Mouse (Mus musculus) CH12.LX (cell line): ENCODE measurements at regions not wholly inside any gene's neighbourhood (a gene's known extent, or its start where the extent isn't known, plus 50 kb on each side); places are given as distances from the start of the nearest gene placed in this dataset.
A peak's percentile ranks its signal among the peaks of the same experiment; 100 is the strongest.

Experiments
- DNase-seq: peaks from one replicate; pipeline ENCODE4 v3.0.0-alpha.2; 2013; ENCODE audit errors: extremely low read depth
- H3K27ac ChIP-seq: 2 replicates; pipeline ENCODE4 v1.5.1; 2012; ENCODE audit warnings: low read depth, mild to moderate bottlenecking, control low read depth, moderate library complexity; ENCODE audit not compliant: insufficient read depth
- H3K27me3 ChIP-seq: replicated peaks from 2 replicates; pipeline ENCODE3; 2012; ENCODE audit warnings: inconsistent platforms
- H3K36me3 ChIP-seq, 2 experiments: replicated peaks in 1 of 2; 2 replicates each; pipeline versions ENCODE3 to v1.6.1; 2012; ENCODE audit warnings: inconsistent platforms in 1 of 2, low read length in 1 of 2, mild to moderate bottlenecking in 1 of 2, mixed read lengths in 1 of 2, moderate library complexity in 1 of 2; ENCODE audit not compliant: control insufficient read depth in 1 of 2, insufficient read depth in 1 of 2
- H3K4me1 ChIP-seq, 2 experiments: 2 replicates each; pipeline ENCODE4 v1.6.1; 2012; ENCODE audit warnings: inconsistent platforms in 1 of 2, moderate library complexity in 1 of 2; ENCODE audit not compliant: insufficient read depth in 2 of 2, control insufficient read depth in 1 of 2
- H3K4me2 ChIP-seq: 2 replicates; pipeline ENCODE4 v1.6.1; 2012; ENCODE audit warnings: low read depth, mild to moderate bottlenecking, control low read depth; ENCODE audit not compliant: poor library complexity, insufficient read depth, severe bottlenecking
- H3K4me3 ChIP-seq, 3 experiments: fragments of 150-350 bp in 1 of 3; sonication (generic) in 1 of 3; replicated peaks in 1 of 3; 2 replicates each; pipeline versions ENCODE3 to v1.5.1; 2011 to 2012; ENCODE audit warnings: low read depth in 2 of 3, low read length in 2 of 3, mild to moderate bottlenecking in 2 of 3, moderate library complexity in 2 of 3, control low read depth in 1 of 3, improper control_type of control experiment in 1 of 3, inconsistent platforms in 1 of 3, mixed read lengths in 1 of 3; ENCODE audit not compliant: poor library complexity in 1 of 3
- H3K79me2 ChIP-seq: replicated peaks from 2 replicates; pipeline ENCODE4 v1.6.1; 2012; ENCODE audit warnings: mild to moderate bottlenecking, moderate library complexity; ENCODE audit not compliant: control insufficient read depth, poor library complexity, insufficient read depth, severe bottlenecking; ENCODE audit errors: extremely low read depth
- H3K9ac ChIP-seq: 2 replicates; pipeline ENCODE4 v1.6.1; 2012; ENCODE audit warnings: low read depth, mild to moderate bottlenecking, control low read depth, moderate library complexity; ENCODE audit not compliant: insufficient read depth
- H3K9me3 ChIP-seq: replicated peaks from 2 replicates; pipeline ENCODE3; 2012; ENCODE audit warnings: low read length, inconsistent platforms, mixed read lengths
- BHLHE40 ChIP-seq: IDR thresholded peaks from 2 replicates; pipeline ENCODE4 v1.6.1; 2011; ENCODE audit warnings: mild to moderate bottlenecking, low read depth, low read length, improper control_type of control experiment
- CHD1 ChIP-seq: IDR thresholded peaks from 2 replicates; pipeline ENCODE4 v1.6.1; 2012; ENCODE audit warnings: low read depth, low read length, improper control_type of control experiment, inconsistent platforms
- CHD2 ChIP-seq: IDR thresholded peaks from 2 replicates; pipeline ENCODE4 v1.6.1; 2011; ENCODE audit warnings: low read length, improper control_type of control experiment
- CTCF ChIP-seq, 2 experiments: IDR thresholded peaks in 1 of 2; conservative IDR thresholded peaks in 1 of 2; 2 replicates each; pipeline ENCODE4 v1.5.1; 2011 to 2012; ENCODE audit warnings: low read depth in 2 of 2, low read length in 2 of 2, improper control_type of control experiment in 1 of 2, inconsistent platforms in 1 of 2, mild to moderate bottlenecking in 1 of 2, moderate library complexity in 1 of 2
- E2F4 ChIP-seq: IDR thresholded peaks from 2 replicates; pipeline ENCODE4 v1.6.1; 2011; ENCODE audit warnings: low read depth, low read length, improper control_type of control experiment; ENCODE audit not compliant: insufficient replicate concordance
- EP300 ChIP-seq: IDR thresholded peaks from 2 replicates; pipeline ENCODE4 v1.6.1; 2011; ENCODE audit warnings: low read length, improper control_type of control experiment
- ETS1 ChIP-seq: conservative IDR thresholded peaks from 2 replicates; pipeline ENCODE4 v1.6.1; 2012; ENCODE audit warnings: low read depth, mild to moderate bottlenecking, inconsistent platforms, low read length, improper control_type of control experiment, moderate library complexity
- GABPA ChIP-seq: IDR thresholded peaks from 2 replicates; pipeline ENCODE4 v1.6.1; 2012; ENCODE audit warnings: low read depth, low read length, improper control_type of control experiment, inconsistent platforms; ENCODE audit not compliant: insufficient replicate concordance
- HCFC1 ChIP-seq: IDR thresholded peaks from 2 replicates; pipeline ENCODE4 v1.6.1; 2012; ENCODE audit warnings: low read depth, mild to moderate bottlenecking, inconsistent platforms, low read length, improper control_type of control experiment
- IRF4 ChIP-seq: IDR thresholded peaks from 2 replicates; pipeline ENCODE4 v1.6.1; 2014; ENCODE audit warnings: low read depth, mild to moderate bottlenecking, inconsistent platforms, low read length, improper control_type of control experiment
- KAT2A ChIP-seq: IDR thresholded peaks from 2 replicates; pipeline ENCODE4 v1.6.1; 2012; ENCODE audit warnings: low read length, improper control_type of control experiment, inconsistent platforms; ENCODE audit not compliant: insufficient replicate concordance
- MAFK ChIP-seq: IDR thresholded peaks from 2 replicates; pipeline ENCODE4 v1.6.1; 2011; ENCODE audit warnings: low read length, improper control_type of control experiment; ENCODE audit not compliant: insufficient replicate concordance
- MAZ ChIP-seq: IDR thresholded peaks from 2 replicates; pipeline ENCODE4 v1.6.1; 2012; ENCODE audit warnings: low read depth, mild to moderate bottlenecking, inconsistent platforms, low read length, improper control_type of control experiment, moderate library complexity
- MEF2A ChIP-seq: IDR thresholded peaks from 2 replicates; pipeline ENCODE4 v1.6.1; 2014; ENCODE audit warnings: low read depth, mild to moderate bottlenecking, inconsistent platforms, low read length, improper control_type of control experiment, borderline replicate concordance
- MXI1 ChIP-seq: IDR thresholded peaks from 2 replicates; pipeline ENCODE4 v1.6.1; 2011; ENCODE audit warnings: mild to moderate bottlenecking, low read depth, low read length, improper control_type of control experiment
- MYC ChIP-seq: IDR thresholded peaks from 2 replicates; pipeline ENCODE4 v1.6.1; 2011; ENCODE audit warnings: low read depth, mild to moderate bottlenecking, improper control_type of control experiment, low read length
- NELFE ChIP-seq: IDR thresholded peaks from 2 replicates; pipeline ENCODE4 v1.6.1; 2011; ENCODE audit warnings: low read depth, low read length, improper control_type of control experiment
- NRF1 ChIP-seq: IDR thresholded peaks from 2 replicates; pipeline ENCODE4 v1.6.1; 2014; ENCODE audit warnings: low read depth, mild to moderate bottlenecking, inconsistent platforms, low read length, improper control_type of control experiment, moderate library complexity
- PAX5 ChIP-seq: IDR thresholded peaks from 2 replicates; pipeline ENCODE4 v1.6.1; 2012; ENCODE audit warnings: low read length, inconsistent platforms, mixed read lengths
- POLR2A ChIP-seq: IDR thresholded peaks from 2 replicates; pipeline ENCODE4 v1.6.1; 2011; ENCODE audit warnings: low read depth, mild to moderate bottlenecking, improper control_type of control experiment, low read length
- RAD21 ChIP-seq: IDR thresholded peaks from 2 replicates; pipeline ENCODE4 v1.6.1; 2011; ENCODE audit warnings: low read depth, mild to moderate bottlenecking, low read length, improper control_type of control experiment, moderate library complexity
- SMC3 ChIP-seq: IDR thresholded peaks from 2 replicates; pipeline ENCODE4 v1.6.1; 2011; ENCODE audit warnings: low read depth, low read length, improper control_type of control experiment
- TCF12 ChIP-seq: IDR thresholded peaks from 2 replicates; pipeline ENCODE4 v1.6.1; 2014; ENCODE audit warnings: low read depth, mild to moderate bottlenecking, inconsistent platforms, low read length, improper control_type of control experiment
- USF1 ChIP-seq: IDR thresholded peaks from 2 replicates; pipeline ENCODE4 v1.6.1; 2014; ENCODE audit warnings: low read depth, mild to moderate bottlenecking, inconsistent platforms, low read length, improper control_type of control experiment
- ZC3H11A ChIP-seq: IDR thresholded peaks from 2 replicates; pipeline ENCODE4 v1.6.1; 2012; ENCODE audit warnings: low read depth, mild to moderate bottlenecking, inconsistent platforms, low read length, improper control_type of control experiment
- ZKSCAN1 ChIP-seq: IDR thresholded peaks from 2 replicates; pipeline ENCODE4 v1.6.1; 2012; ENCODE audit warnings: low read depth, inconsistent platforms, low read length, improper control_type of control experiment, borderline replicate concordance
- dilution Hi-C: fragments of 300-500 bp; cut with MboI; formaldehyde crosslinking; loops from 2 replicates; pipeline ENCODE4 v1.14.3; 2020; ENCODE audit warnings: low sequenced_read_pairs; ENCODE audit not compliant: extremely low pct_unique_long_range_greater_than_20kb, extremely low pct_ligation_motif_present
- in situ Hi-C: fragments of 300-500 bp; cut with MboI; formaldehyde crosslinking; loops from 3 replicates; pipeline ENCODE4 v1.14.3; 2019; ENCODE audit warnings: low sequenced_read_pairs, low pct_ligation_motif_present, low pct_unique_long_range_greater_than_20kb, mixed read lengths

- Histone ChIP-seq H3K27me3 (no peaks in the 10 kb centered on the region), H3K36me3 (no peaks in the 10 kb centered on the region), H3K4me2 (no peak overlapping the region), H3K27ac (no peak overlapping the region), H3K9me3 (no peaks in the 10 kb centered on the region), H3K9ac (no peak overlapping the region), H3K4me1 (no peaks in the 10 kb centered on the region), H3K4me3 (no peak overlapping the region), H3K79me2 (no peaks in the 10 kb centered on the region)
- dilution Hi-C loops: no loop called here
- no peak for DNase-seq
- TF ChIP-seq CHD1 (no peak), NELFE (no peak), ZKSCAN1 (no peak), PAX5 (no peak), USF1 (no peak), CHD2 (no peak), MAZ (no peak), POLR2A (no peak), MEF2A (no peak), GABPA (no peak), RAD21 (no peak), CTCF (conservative IDR thresholded peaks at IDR 0.05 in 1 of 2, IDR thresholded peaks at IDR 0.05 in 1 of 2; ENCODE audit: low read depth in 2 of 2, low read length in 2 of 2) (no peak), TCF12 (no peak), BHLHE40 (no peak)
- in situ Hi-C loops: loop anchor here (5.0 to 25.0 kb wide), 2 partner anchors 122 to 647 kb away; no protein-coding TSS in a partner anchor
These were observed 112.2 kb upstream of the Qrfpr start for GRCm38 (mm10) chr3:36334279-36334678.

- H3K79me2 ChIP-seq: no peaks in the 10 kb centered on the region
- DNase-seq: no peak
- no peak for TF ChIP-seq NELFE
- TF ChIP-seq EP300: peak; percentile 35; the same call in 1 of the 2 replicates
- H3K27ac ChIP-seq: no peak overlapping the region
- no peaks in the 10 kb centered on the region for H3K9me3 ChIP-seq
- H3K9ac ChIP-seq: no peak overlapping the region
- H3K27me3 ChIP-seq: no peaks in the 10 kb centered on the region
- dilution Hi-C loops: no loop called here
- no peak overlapping the region for H3K4me2 ChIP-seq
- no peaks in the 10 kb centered on the region for H3K36me3 ChIP-seq
- no peaks in the 10 kb centered on the region for H3K4me1 ChIP-seq
- no peak overlapping the region for H3K4me3 ChIP-seq
- in situ Hi-C loops: loop anchor here (5.0 to 25.0 kb wide), 2 partner anchors 120 to 645 kb away; no protein-coding TSS in a partner anchor
These were observed 109.9 kb upstream of the Qrfpr start for GRCm38 (mm10) chr3:36332016-36332415.

- Histone ChIP-seq H3K27ac (no peak overlapping the region), H3K9me3 (no peaks in the 10 kb centered on the region), H3K79me2 (no peaks in the 10 kb centered on the region), H3K36me3 (no peaks in the 10 kb centered on the region), H3K9ac (no peak overlapping the region), H3K4me3 (no peak overlapping the region), H3K27me3 (no peaks in the 10 kb centered on the region), H3K4me2 (no peak overlapping the region), H3K4me1 (no peaks in the 10 kb centered on the region)
- peak; percentile 89 for DNase-seq
- in situ Hi-C loops (loop anchor here (5.0 to 25.0 kb wide), 2 partner anchors 118 to 643 kb away; no protein-coding TSS in a partner anchor), dilution Hi-C loops (no loop called here)
- TF ChIP-seq USF1 (no peak), MYC (peak; percentile 98), NRF1 (0 out of 2 replicates have a peak, but pooled peaks have one; percentile 14), RAD21 (peak; percentile 88), MAFK (no peak), E2F4 (no peak), IRF4 (peak; percentile 63), NELFE (peak; percentile 62; the same call in 1 of the 2 replicates), MXI1 (peak; percentile 18; the same call in 1 of the 2 replicates), CTCF (conservative IDR thresholded peaks at IDR 0.05 in 1 of 2, IDR thresholded peaks at IDR 0.05 in 1 of 2; ENCODE audit: low read depth in 2 of 2, low read length in 2 of 2) (peak; percentile 62 to 99), MEF2A (peak; percentile 57; the same call in 1 of the 2 replicates), SMC3 (peak; percentile 97), ZC3H11A (peak; percentile 67), ETS1 (no peak), KAT2A (no peak), HCFC1 (peak; percentile 25; the same call in 1 of the 2 replicates), PAX5 (no peak)
These were observed 108.5 kb upstream of the Qrfpr start for GRCm38 (mm10) chr3:36330656-36331055.
